Mouse (Mus musculus) hindbrain, postnatal 0 days (tissue): ENCODE results near the gene Nrcam. TPM values are rescaled to one million over a fixed set of nuclear protein-coding genes. Genes with fewer than 3 reads are reported as not detected.
A peak's percentile ranks its signal among the peaks of the same experiment; 100 is the strongest.

Experiments
- ATAC-seq: fragments of 200-750 bp; cut with Nextera tagmentation; 2 replicates; pipeline ENCODE4 v1.8.0; 2017; ENCODE audit warnings: mild to moderate bottlenecking, moderate TSS enrichment, moderate library complexity
- DNase-seq: peaks from one replicate; pipeline ENCODE4 v3.0.0-alpha.2; 2015; ENCODE audit warnings: low spot score
- H3K27ac ChIP-seq: fragments of 300-500 bp; sonication (generic); 2 replicates; pipeline ENCODE4 v1.5.1; 2014; ENCODE audit warnings: mild to moderate bottlenecking
- H3K27me3 ChIP-seq: fragments of 300-500 bp; sonication (generic); 2 replicates; pipeline ENCODE4 v1.6.1; 2014; ENCODE audit warnings: low read length, mixed read lengths; ENCODE audit not compliant: insufficient read depth
- H3K36me3 ChIP-seq: fragments of 300-500 bp; sonication (generic); 2 replicates; pipeline ENCODE4 v1.6.1; 2014; ENCODE audit warnings: low read length, mixed read lengths; ENCODE audit not compliant: insufficient read depth
- H3K4me1 ChIP-seq: fragments of 300-500 bp; sonication (generic); 2 replicates; pipeline ENCODE4 v1.6.1; 2014; ENCODE audit warnings: antibody characterized with exemption, low read length, mixed read lengths; ENCODE audit not compliant: insufficient read depth
- H3K4me2 ChIP-seq: fragments of 300-500 bp; sonication (generic); 2 replicates; pipeline ENCODE4 v1.6.1; 2014; ENCODE audit warnings: low read depth, mild to moderate bottlenecking, low read length, moderate library complexity, mixed read lengths
- H3K4me3 ChIP-seq: fragments of 300-500 bp; sonication (generic); 2 replicates; pipeline ENCODE4 v1.5.1; 2014; ENCODE audit warnings: low read length
- H3K9ac ChIP-seq: fragments of 300-500 bp; sonication (generic); replicated peaks from 2 replicates; pipeline ENCODE4 v1.6.1; 2014; ENCODE audit warnings: mild to moderate bottlenecking, low read length, moderate library complexity, mixed read lengths
- H3K9me3 ChIP-seq: fragments of 300-500 bp; sonication (generic); 2 replicates; pipeline ENCODE4 v1.6.1; 2016; ENCODE audit warnings: low read length, mixed read lengths
- CTCF ChIP-seq: IDR thresholded peaks from 2 replicates; pipeline ENCODE4 v1.5.1; 2016; ENCODE audit warnings: antibody characterized with exemption, control low read depth, low read depth
- WGBS: fragments of 180-500 bp; shearing (Covaris S2); extraction: QIAGEN DNeasy Blood & Tissue Kit; methylation state at CpG from one replicate; pipeline ENCODE4 v1.1.7; 2014; 5-methylcytosine and 5-hydroxymethylcytosine counted together
- polyA plus RNA-seq: library from polyadenylated mRNA; unstranded; fragments of >200 nt; fragmentation: Nextera tagmentation; extraction: Ambion mirVana; gene quantifications from 2 replicates; pipeline ENCODE4 v1.2.1, GENCODE M21; 2015
- total RNA-seq: library from RNA; depleted of rRNA; stranded (reverse); fragments of >200 nt; gene quantifications from 2 replicates; pipeline ENCODE4 v1.2.3, GENCODE M21; 2014

Nrcam gene
- total and polyA plus RNA-seq, 2 experiments from 2014 or later, result 113 to 163 TPM

DNA sequence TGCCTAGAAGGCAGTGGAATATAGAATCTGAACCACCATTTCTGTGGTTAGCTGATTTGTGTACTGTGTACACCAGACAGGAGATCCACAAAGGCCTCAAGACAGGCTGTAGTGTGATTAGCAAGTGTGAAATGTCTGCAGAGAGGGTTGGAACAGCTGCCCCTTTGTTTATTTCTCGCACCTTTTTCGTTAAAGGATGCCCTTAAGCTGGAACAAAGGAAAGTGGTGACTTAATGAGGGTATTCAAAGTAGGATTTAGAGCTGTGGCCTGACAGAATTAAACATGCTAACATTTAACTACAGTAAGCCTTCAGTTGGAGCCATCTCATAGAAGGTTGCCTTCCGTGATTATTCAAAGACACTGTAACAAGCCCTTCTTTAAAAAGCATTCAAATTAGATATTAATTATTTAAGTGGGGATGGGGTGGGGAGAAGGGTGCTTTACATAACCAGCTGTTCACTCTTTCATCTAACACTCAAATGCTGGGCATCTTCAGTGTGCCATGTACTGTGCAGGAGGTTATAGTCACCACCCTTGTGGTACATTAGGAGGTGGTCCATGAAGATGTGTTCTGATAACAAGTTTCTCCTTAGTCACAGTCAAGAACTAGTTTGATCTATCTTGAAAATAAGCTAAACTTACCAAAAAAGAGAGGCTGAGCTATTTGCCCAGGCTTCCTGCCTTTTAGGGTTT, 75.2 kb downstream of the Nrcam start:
- WGBS, result 19% methylated on average over 3 of the region's 3 CpGs
- peak; percentile 45; the same call in 1 of the 2 replicates for ATAC-seq
- no peak for DNase-seq
- no peaks in the 10 kb centered on the region for H3K36me3 ChIP-seq
- H3K27me3 ChIP-seq, result no peaks in the 10 kb centered on the region
- H3K9me3 ChIP-seq, result no peaks in the 10 kb centered on the region
- H3K27ac ChIP-seq, result peak overlapping the region; percentile 58; the same call in 1 of the 2 replicates
- no peak overlapping the region for H3K4me2 ChIP-seq
- H3K9ac ChIP-seq, result no peak overlapping the region
- no peaks in the 10 kb centered on the region for H3K4me1 ChIP-seq
- H3K4me3 ChIP-seq, result no peak overlapping the region
- no peak for TF ChIP-seq CTCF

GRCm38 (mm10) chr12:44409786-44410185, 81.1 kb downstream of the Nrcam start:
- DNase-seq, result no peak

DNA sequence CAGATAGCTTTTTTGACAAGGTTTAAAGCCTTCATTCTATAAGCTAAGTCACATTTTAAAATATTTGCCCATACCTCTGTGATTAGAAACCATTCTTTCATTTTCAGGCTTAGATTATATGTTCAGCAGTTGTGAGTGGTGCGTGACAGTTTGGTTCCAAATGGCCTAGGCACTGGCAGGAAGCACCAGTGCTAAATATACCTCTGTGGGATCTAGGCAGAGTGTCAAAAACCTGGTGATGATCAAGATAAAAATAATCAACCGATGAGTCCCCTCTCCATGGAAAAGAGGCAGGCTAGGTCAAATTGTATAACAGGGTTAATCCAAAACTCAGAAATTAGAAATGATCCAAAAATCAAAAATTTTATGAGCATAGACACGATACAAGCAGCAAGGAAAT, 82.3 kb downstream of the Nrcam start:
- Histone ChIP-seq H3K27me3 (no peaks in the 10 kb centered on the region), H3K4me1 (no peaks in the 10 kb centered on the region), H3K27ac (no peak overlapping the region), H3K4me3 (no peak overlapping the region), H3K9me3 (no peaks in the 10 kb centered on the region), H3K36me3 (no peaks in the 10 kb centered on the region), H3K9ac (no peak overlapping the region), H3K4me2 (no peak overlapping the region)
- no peak for TF ChIP-seq CTCF
- ATAC-seq (no peak), DNase-seq (no peak)
- WGBS, result 73% methylated on average over 3 of the region's 3 CpGs

More at GRCm38 (mm10) chr12:44409786-44410185, 81.1 kb downstream of the Nrcam start:
- Histone ChIP-seq H3K36me3 (no peaks in the 10 kb centered on the region), H3K4me3 (no peak overlapping the region), H3K27me3 (no peaks in the 10 kb centered on the region), H3K9me3 (no peaks in the 10 kb centered on the region), H3K9ac (no peak overlapping the region), H3K4me2 (no peak overlapping the region), H3K27ac (no peak overlapping the region), H3K4me1 (no peaks in the 10 kb centered on the region)
- TF ChIP-seq CTCF, result no peak
- ATAC-seq, result no peak
- 79% methylated on average over 4 of the region's 4 CpGs for WGBS

GRCm38 (mm10) chr12:44422154-44422866, 93.6 kb downstream of the Nrcam start:
- ATAC-seq, result no peak
- TF ChIP-seq CTCF, result no peak
- WGBS, result 38% methylated on average over 4 of the region's 4 CpGs

DNA sequence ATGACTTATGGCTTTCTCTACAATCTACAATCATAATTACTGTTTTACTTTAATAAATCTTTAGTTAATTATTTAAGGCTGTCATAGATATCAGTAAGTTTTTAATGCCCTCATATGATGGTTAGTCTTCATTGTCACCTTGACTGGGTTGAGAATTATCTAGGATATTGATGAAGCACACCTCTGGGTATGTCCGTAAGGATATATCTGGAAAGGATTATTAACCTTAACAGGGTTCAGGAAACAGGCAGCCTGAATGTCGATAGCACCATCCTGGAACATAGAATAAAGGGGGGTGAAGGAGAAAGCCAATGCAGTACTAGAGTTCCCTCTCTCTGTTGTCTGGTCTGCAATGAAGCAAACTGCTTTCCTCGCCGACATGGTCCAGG, 94.2 kb downstream of the Nrcam start:
- no peaks in the 10 kb centered on the region for H3K9me3 ChIP-seq
- TF ChIP-seq CTCF, result no peak
- no peak for ATAC-seq
- no peak overlapping the region for H3K27ac ChIP-seq
- H3K4me3 ChIP-seq, result no peak overlapping the region
- H3K4me1 ChIP-seq, result no peaks in the 10 kb centered on the region
- H3K27me3 ChIP-seq, result no peaks in the 10 kb centered on the region
- no peaks in the 10 kb centered on the region for H3K36me3 ChIP-seq
- no peak overlapping the region for H3K4me2 ChIP-seq
- no peak overlapping the region for H3K9ac ChIP-seq
- 92% methylated on average over 4 of the region's 4 CpGs for WGBS
- DNase-seq, result no peak

More at GRCm38 (mm10) chr12:44422154-44422866, 93.6 kb downstream of the Nrcam start:
- Histone ChIP-seq H3K27ac (no peak overlapping the region), H3K4me2 (no peak overlapping the region), H3K4me3 (no peak overlapping the region), H3K9ac (no peak overlapping the region), H3K27me3 (no peaks in the 10 kb centered on the region), H3K36me3 (no peaks in the 10 kb centered on the region), H3K4me1 (no peaks in the 10 kb centered on the region), H3K9me3 (no peaks in the 10 kb centered on the region)
- no peak for DNase-seq

- Histone ChIP-seq H3K9me3 (no peaks in the 10 kb centered on the region), H3K4me2 (no peak overlapping the region), H3K27me3 (no peaks in the 10 kb centered on the region), H3K27ac (no peak overlapping the region), H3K4me1 (no peaks in the 10 kb centered on the region), H3K9ac (no peak overlapping the region), H3K36me3 (no peaks in the 10 kb centered on the region), H3K4me3 (no peak overlapping the region)
- no peak for TF ChIP-seq CTCF
- ATAC-seq, result no peak
- 80% methylated on average over 3 of the region's 3 CpGs for WGBS
- no peak for DNase-seq
Measured at GRCm38 (mm10) chr12:44424011-44424410, 95.3 kb downstream of the Nrcam start.

DNA sequence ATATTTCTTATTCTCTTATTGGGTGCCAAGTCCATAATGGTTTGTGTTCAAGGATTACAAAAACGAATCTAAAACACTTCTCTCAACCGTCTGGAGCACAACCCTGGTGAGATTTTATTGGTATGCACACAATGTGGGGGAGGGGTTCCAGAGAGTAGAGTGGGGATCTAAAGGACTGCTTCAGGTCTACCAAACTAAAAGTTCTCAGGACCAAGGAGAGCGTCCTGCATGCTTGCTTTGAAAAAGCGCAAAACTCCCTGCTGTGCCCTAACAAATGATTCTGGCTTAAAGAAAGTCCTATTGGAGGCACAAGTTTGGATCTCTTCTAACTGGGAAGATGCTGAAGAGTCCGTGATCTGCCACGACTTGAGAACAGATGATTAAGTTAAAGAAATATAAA, 96.4 kb downstream of the Nrcam start:
- no peak overlapping the region for H3K27ac ChIP-seq
- H3K4me1 ChIP-seq, result 0 out of 2 replicates have a peak, but pooled peaks cover 2% of the 10 kb centered on the region
- no peak overlapping the region for H3K4me2 ChIP-seq
- no peak for TF ChIP-seq CTCF
- no peak overlapping the region for H3K4me3 ChIP-seq
- no peak for DNase-seq
- H3K9me3 ChIP-seq, result no peaks in the 10 kb centered on the region
- no peak for ATAC-seq
- H3K36me3 ChIP-seq, result no peaks in the 10 kb centered on the region
- WGBS, result 23% methylated on average over 6 of the region's 6 CpGs
- H3K9ac ChIP-seq, result no peak overlapping the region
- H3K27me3 ChIP-seq, result no peaks in the 10 kb centered on the region
